Mouse (Mus musculus) embryonic facial prominence, embryonic 11.5 days (tissue): ENCODE measurements around the gene Vcam1. TPM values are rescaled to one million over a fixed set of nuclear protein-coding genes. Genes with fewer than 3 reads are reported as not detected.

Experiments used
- ATAC-seq: fragments of 200-750 bp; cut with Nextera tagmentation; replicated peaks from 2 replicates; pipeline ENCODE4 v1.8.0; 2017; ENCODE audit warnings: low read depth; ENCODE audit not compliant: insufficient number of reproducible peaks, low FRiP score, low TSS enrichment
- DNase-seq: peaks from one replicate; pipeline ENCODE4 v3.0.0-alpha.2; 2015; ENCODE audit warnings: low spot score
- H3K27ac ChIP-seq: fragments of 300-500 bp; sonication (generic); replicated peaks from 2 replicates; pipeline ENCODE4 v1.5.1; 2014; ENCODE audit warnings: mild to moderate bottlenecking, low read depth, low read length, control low read depth
- H3K27me3 ChIP-seq: fragments of 300-500 bp; sonication (generic); 2 replicates; pipeline ENCODE4 v1.6.1; 2014; ENCODE audit warnings: mild to moderate bottlenecking, low read length, moderate library complexity, mixed read lengths; ENCODE audit not compliant: control insufficient read depth, insufficient read depth
- H3K36me3 ChIP-seq: fragments of 300-500 bp; sonication (generic); replicated peaks from 2 replicates; pipeline ENCODE4 v1.6.1; 2014; ENCODE audit warnings: low read depth, mild to moderate bottlenecking, low read length, moderate library complexity, mixed read lengths; ENCODE audit not compliant: control insufficient read depth, insufficient read depth
- H3K4me1 ChIP-seq: fragments of 300-500 bp; sonication (generic); 2 replicates; pipeline ENCODE4 v1.6.1; 2014; ENCODE audit warnings: low read length, mixed read lengths; ENCODE audit not compliant: control insufficient read depth, insufficient read depth
- H3K4me2 ChIP-seq: fragments of 300-500 bp; sonication (generic); 2 replicates; pipeline ENCODE4 v1.6.1; 2014; ENCODE audit warnings: low read depth, mild to moderate bottlenecking, control low read depth, low read length, moderate library complexity
- H3K4me3 ChIP-seq: fragments of 300-500 bp; sonication (generic); 2 replicates; pipeline ENCODE4 v1.5.1; 2014; ENCODE audit warnings: low read depth, low read length, control low read depth
- H3K9ac ChIP-seq: fragments of 300-500 bp; sonication (generic); replicated peaks from 2 replicates; pipeline ENCODE4 v1.6.1; 2014; ENCODE audit warnings: mild to moderate bottlenecking, control low read depth, low read length
- H3K9me3 ChIP-seq: fragments of 300-500 bp; sonication (generic); replicated peaks from 2 replicates; pipeline ENCODE4 v1.6.1; 2016; ENCODE audit warnings: mild to moderate bottlenecking, low read length, inconsistent platforms, mixed read lengths; ENCODE audit not compliant: control insufficient read depth
- WGBS: fragments of 180-500 bp; shearing (Covaris S2); extraction: QIAGEN DNeasy Blood & Tissue Kit; methylation state at CpG from one replicate; pipeline ENCODE4 v1.1.7; 2014; 5-methylcytosine and 5-hydroxymethylcytosine counted together
- polyA plus RNA-seq: library from polyadenylated mRNA; unstranded; fragments of >200 nt; fragmentation: Nextera tagmentation; extraction: Ambion mirVana; gene quantifications from 2 replicates; pipeline ENCODE4 v1.2.1, GENCODE M21; 2014

Gene Vcam1
- polyA plus RNA-seq: 69.3 and 75.4 TPM in 2 replicates

GRCm38 (mm10) chr3:116129259-116129738, at the start of gene Vcam1:
Gene Vcam1, minus strand, starts transcription at chr3:116129688.
- Histone ChIP-seq H3K36me3 (no peaks in the 10 kb centered on the region), H3K4me2 (peak within 1 kb of the TSS; percentile 50), H3K27me3 (no peaks in the 10 kb centered on the region), H3K4me3 (peak within 1 kb of the TSS; percentile 40), H3K9ac (peak within 1 kb of the TSS; percentile 50), H3K4me1 (peaks cover 3% of the 10 kb centered on the region; the same call in 1 of the 2 replicates), H3K9me3 (no peaks in the 10 kb centered on the region), H3K27ac (peak within 1 kb of the TSS; percentile 64)
- DNase-seq: peak; percentile 89
- WGBS: under 1% methylated on average over 9 of the region's 9 CpGs
- peak; percentile 56 for ATAC-seq

GRCm38 (mm10) chr3:116175106-116175505, 45.6 kb upstream of the Vcam1 start:
- ATAC-seq: no peak
- DNase-seq: no peak
- no peak overlapping the region for H3K27ac ChIP-seq
- H3K4me1 ChIP-seq: no peaks in the 10 kb centered on the region
- H3K36me3 ChIP-seq: no peaks in the 10 kb centered on the region
- H3K9me3 ChIP-seq: no peaks in the 10 kb centered on the region
- H3K27me3 ChIP-seq: no peaks in the 10 kb centered on the region
- no peak overlapping the region for H3K4me2 ChIP-seq
- H3K9ac ChIP-seq: no peak overlapping the region
- no peak overlapping the region for H3K4me3 ChIP-seq
- WGBS: 89% methylated on average over 6 of the region's 6 CpGs

- Histone ChIP-seq H3K27ac (no peak overlapping the region), H3K4me2 (no peak overlapping the region), H3K9me3 (no peaks in the 10 kb centered on the region), H3K4me1 (no peaks in the 10 kb centered on the region), H3K27me3 (no peaks in the 10 kb centered on the region), H3K36me3 (no peaks in the 10 kb centered on the region), H3K9ac (no peak overlapping the region), H3K4me3 (no peak overlapping the region)
- ATAC-seq (no peak), DNase-seq (no peak)
- 80% methylated on average over 5 of the region's 5 CpGs for WGBS
These were observed 42.0 kb upstream of the Vcam1 start for GRCm38 (mm10) chr3:116171461-116171860.

GRCm38 (mm10) chr3:116168056-116168455, 38.6 kb upstream of the Vcam1 start:
- Histone ChIP-seq H3K9me3 (no peaks in the 10 kb centered on the region), H3K4me2 (no peak overlapping the region), H3K4me1 (no peaks in the 10 kb centered on the region), H3K36me3 (no peaks in the 10 kb centered on the region), H3K27ac (no peak overlapping the region), H3K4me3 (no peak overlapping the region), H3K9ac (no peak overlapping the region), H3K27me3 (no peaks in the 10 kb centered on the region)
- DNase-seq: no peak
- ATAC-seq: no peak
- WGBS: 85% methylated on average over 2 of the region's 2 CpGs

GRCm38 (mm10) chr3:116166296-116166695, 36.8 kb upstream of the Vcam1 start:
- Histone ChIP-seq H3K4me3 (no peak overlapping the region), H3K36me3 (no peaks in the 10 kb centered on the region), H3K9me3 (no peaks in the 10 kb centered on the region), H3K27me3 (no peaks in the 10 kb centered on the region), H3K4me2 (no peak overlapping the region), H3K4me1 (no peaks in the 10 kb centered on the region), H3K27ac (no peak overlapping the region), H3K9ac (no peak overlapping the region)
- 77% methylated on average over 8 of the region's 8 CpGs for WGBS
- DNase-seq (no peak), ATAC-seq (no peak)

- DNase-seq: no peak
- Histone ChIP-seq H3K27ac (no peak overlapping the region), H3K36me3 (no peaks in the 10 kb centered on the region), H3K4me3 (no peak overlapping the region), H3K4me2 (no peak overlapping the region), H3K9me3 (no peaks in the 10 kb centered on the region), H3K4me1 (no peaks in the 10 kb centered on the region), H3K27me3 (no peaks in the 10 kb centered on the region), H3K9ac (no peak overlapping the region)
- no peak for ATAC-seq
- WGBS: 72% methylated on average over 1 of the region's 1 CpGs
These were observed 35.5 kb upstream of the Vcam1 start for GRCm38 (mm10) chr3:116165030-116165429.

GRCm38 (mm10) chr3:116163517-116163916, 34.0 kb upstream of the Vcam1 start:
- Histone ChIP-seq H3K27me3 (no peaks in the 10 kb centered on the region), H3K9me3 (no peaks in the 10 kb centered on the region), H3K4me1 (no peaks in the 10 kb centered on the region), H3K36me3 (no peaks in the 10 kb centered on the region), H3K9ac (no peak overlapping the region), H3K4me2 (no peak overlapping the region), H3K4me3 (no peak overlapping the region), H3K27ac (no peak overlapping the region)
- ATAC-seq: no peak
- WGBS: 86% methylated on average over 5 of the region's 5 CpGs
- no peak for DNase-seq

GRCm38 (mm10) chr3:116162097-116162666, 32.7 kb upstream of the Vcam1 start:
- WGBS: 83% methylated on average over 9 of the region's 9 CpGs
- ATAC-seq: no peak
- Histone ChIP-seq H3K27ac (no peak overlapping the region), H3K9me3 (no peaks in the 10 kb centered on the region), H3K4me2 (no peak overlapping the region), H3K9ac (no peak overlapping the region), H3K36me3 (no peaks in the 10 kb centered on the region), H3K4me3 (no peak overlapping the region), H3K4me1 (no peaks in the 10 kb centered on the region), H3K27me3 (no peaks in the 10 kb centered on the region)
- no peak for DNase-seq
